Mouse (Mus musculus): Measurements from ENCODE around the gene Mmp25.
"Not testable (repeated sequence)": the region's sequence is repeated elsewhere in the genome, so short reads cannot be mapped to it uniquely, and the experiment has no call there.

Gene Mmp25

DNA sequence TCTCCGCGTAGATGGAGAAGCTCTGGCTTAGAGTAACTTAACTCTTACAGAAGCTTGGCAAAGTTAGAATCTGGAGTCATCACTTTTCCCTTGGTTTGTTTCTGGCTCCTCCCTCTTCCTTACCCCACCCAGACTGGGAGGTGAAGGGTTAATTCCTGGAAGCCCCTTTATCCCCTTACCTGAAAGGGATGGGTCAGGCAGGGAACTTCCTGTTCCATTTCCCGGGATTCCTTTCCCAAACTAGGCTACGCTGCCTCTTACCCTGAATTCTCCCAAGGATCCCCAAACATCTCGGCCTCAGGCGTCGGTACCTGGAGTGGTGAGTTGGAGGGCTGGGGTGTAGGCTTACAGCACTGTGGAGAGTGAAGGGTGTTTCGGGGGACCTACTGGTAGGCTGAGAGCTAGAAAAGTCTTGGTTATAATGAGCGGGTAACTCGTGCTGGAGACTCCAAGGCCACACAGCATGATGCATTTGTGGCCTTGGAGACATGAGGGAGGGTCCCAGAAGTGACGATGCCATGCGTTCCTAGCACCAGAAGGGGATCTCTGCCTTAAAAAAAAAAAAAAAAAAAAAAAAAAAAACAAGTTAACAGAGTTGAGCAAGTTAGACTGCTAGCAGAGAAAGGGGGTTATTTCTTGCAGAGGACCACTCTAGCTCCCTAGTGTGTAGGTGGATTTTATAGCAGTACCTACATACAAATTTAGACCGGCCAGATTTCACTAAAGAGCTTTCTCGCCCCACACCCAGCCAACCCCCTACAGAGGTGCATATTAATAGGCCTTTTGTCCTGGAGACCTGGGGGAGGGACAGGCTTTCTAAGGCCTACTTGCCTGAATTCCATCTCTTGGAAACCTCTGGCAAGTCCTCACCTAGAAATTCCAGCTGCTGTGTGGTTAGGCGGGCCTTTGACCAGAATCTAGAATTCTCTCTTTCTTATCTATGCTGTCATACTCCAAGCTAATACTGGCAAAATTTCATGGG lies 44.1 kb downstream of the Mmp25 start, which contains the start of gene Zscan10:
Gene Zscan10, plus strand, starts transcription at position 216 of the 982 bp plus-strand sequence.
- DNase-seq (ENCODE audit: low read depth, low spot score), result no peak

DNA sequence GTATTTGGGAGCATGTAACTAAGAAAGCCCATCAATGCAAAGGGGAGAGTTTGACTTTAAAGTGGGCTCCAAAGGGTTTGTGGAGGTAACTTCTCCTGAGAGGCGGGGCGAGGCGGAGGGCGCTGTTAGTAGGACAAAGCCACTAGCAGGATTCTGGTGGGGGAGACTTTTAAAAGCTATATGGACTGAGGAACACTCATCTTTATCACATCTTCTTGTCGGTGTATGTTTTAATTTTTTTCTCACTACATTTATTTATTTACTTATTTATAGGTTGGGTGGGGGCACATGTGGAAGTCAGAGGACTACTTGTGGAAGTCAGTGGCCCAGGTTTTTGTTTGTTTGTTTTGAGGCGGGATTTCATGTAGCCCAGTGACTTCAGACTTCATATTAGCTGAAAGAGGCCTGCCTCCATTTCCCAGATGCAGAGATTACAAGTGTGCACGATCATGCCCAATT lies 45.4 kb downstream of the Mmp25 start:
- DNase-seq (ENCODE audit: low read depth, low spot score), result no peak

GRCm38 (mm10) chr17:23598582-23599552 lies 46.2 kb downstream of the Mmp25 start, which contains the start of gene Zfp13:
TSS of gene Zfp13 (minus strand) at chr17:23599487.
- DNase-seq (ENCODE audit: low read depth, low spot score), result no peak

DNA sequence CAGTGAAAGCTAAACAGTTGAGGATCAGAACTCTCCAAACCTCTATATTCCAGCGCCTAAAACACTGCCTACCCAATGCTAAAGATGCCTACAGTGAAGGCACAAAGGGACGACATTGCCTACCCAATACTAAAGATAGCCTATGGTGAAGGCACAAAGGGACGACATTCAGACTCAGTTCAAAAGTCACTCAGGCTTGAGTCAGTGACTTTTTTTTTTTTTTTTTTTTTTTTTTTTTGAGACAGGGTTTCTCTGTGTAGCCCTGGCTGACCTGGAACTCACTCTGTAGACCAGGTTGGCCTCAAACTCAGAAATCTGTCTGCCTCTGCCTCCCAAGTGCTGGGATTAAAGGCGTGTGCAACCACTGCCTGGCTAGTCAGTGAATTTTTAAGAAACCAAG lies 49.9 kb downstream of the Mmp25 start:
- DNase-seq (ENCODE audit: low read depth, low spot score), result not testable (repeated sequence)

DNA sequence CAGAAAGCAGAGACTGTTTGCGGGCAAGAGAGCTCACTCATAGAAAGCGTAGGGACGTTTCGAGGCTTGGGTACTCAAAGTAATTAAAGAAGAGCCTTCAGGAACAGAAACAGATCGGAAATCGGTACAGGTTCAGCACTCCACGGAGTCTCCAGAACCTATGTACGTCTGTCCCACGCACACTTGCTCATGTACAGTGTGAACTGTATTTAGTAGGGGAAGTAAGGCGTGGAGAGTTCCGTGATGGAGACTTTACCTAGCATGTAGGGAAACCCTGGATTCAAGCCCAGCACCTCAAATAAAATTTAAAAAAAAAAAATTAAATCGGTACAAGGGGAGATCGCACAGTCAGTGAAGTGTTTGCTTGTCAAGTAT lies 52.2 kb downstream of the Mmp25 start:
- DNase-seq (ENCODE audit: low read depth, low spot score), result no peak

DNA sequence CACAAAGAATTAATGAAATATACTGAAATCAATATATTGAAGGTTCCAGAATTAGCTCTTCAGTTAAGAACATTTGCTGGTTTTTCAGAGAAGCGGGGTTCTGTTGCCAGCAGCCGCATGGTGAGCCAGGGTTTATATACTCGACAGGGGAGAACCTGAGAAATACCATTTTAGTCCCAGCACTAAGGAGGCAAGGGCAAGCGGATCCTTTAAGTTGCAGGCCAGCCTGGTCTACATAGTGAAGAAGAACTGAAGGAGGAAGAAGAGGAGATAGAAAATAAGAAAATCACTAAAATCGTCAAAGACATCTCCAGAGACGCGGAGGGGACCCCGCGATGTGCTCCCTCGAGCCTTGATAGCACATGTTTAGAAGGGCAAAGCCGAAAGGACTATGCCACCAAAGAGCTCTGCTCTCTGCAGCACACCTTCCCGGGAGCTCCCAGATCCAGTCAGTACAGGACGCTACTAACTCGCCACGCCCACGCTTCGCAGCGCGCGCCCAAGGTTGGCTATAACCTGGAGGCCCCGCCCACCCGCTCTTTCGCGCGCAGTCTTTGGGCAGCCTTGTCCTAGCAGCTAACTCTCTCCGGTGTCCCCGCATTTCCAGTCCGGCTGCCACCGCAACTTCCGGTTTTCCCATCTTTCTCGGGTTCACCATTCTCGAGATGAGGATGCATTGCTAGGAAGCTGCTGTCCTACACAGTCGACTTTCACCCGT lies 52.7 kb downstream of the Mmp25 start:
- DNase-seq (ENCODE audit: low read depth, low spot score), result peak; percentile 95

GRCm38 (mm10) chr17:23587253-23587652 lies 57.8 kb downstream of the Mmp25 start:
- no peak for DNase-seq (ENCODE audit: low read depth, low spot score)

GRCm38 (mm10) chr17:23585721-23586491 lies 59.2 kb downstream of the Mmp25 start:
- DNase-seq (ENCODE audit: low read depth, low spot score), result peak; percentile 75

DNA sequence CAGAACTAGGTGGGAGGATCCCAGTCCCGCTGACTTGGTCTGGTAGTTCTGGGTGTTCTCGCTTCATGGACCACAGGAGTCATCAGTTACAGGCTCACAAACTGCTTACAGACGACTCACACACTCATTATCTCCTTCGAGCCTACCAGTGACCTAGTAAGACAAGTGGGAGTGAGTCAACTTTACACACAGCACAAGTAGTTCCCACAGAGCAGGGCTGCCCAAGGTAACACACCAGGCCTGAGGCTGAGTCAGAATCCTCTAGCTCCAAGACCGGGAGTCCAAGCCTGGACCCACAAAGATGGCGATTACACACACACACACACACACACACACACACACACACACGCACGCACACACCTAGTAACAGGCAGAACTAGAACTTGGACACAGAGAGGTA lies 60.3 kb downstream of the Mmp25 start:
- no peak for DNase-seq (ENCODE audit: low read depth, low spot score)

Data from retina, adult 2 months (tissue).